ENCODE assay signal across 9 mouse cellular contexts in genomic region chr1:105908029-105908876, GRCm38 (mm10).
DNase-seq lines count a peak whose midpoint lies in the region; ATAC-seq and TF ChIP-seq lines count a peak whose summit lies in the region.
"Had no signal": no experiment of that assay in that cellular context is flagged by ENCODE, and none has a peak within 500 bp of the region (broad histone marks: within the 10 kb centered on the region; RNA-seq: fewer than 3 reads in every experiment).

No protein-coding gene starts in this region.

- WGBS in heart, embryonic 16.5 days: 42% methylated on average over 15 of the region's 15 CpGs
- 14% methylated on average over 15 of the region's 15 CpGs for WGBS in neural tube, embryonic 13.5 days

- H3K4me2 ChIP-seq in heart, embryonic 16.5 days (ENCODE audit: low read depth, low read length): peak overlapping the region; percentile 38
- no peak overlapping the region; the same call in 1 of the 2 replicates for H3K4me2 ChIP-seq in neural tube, embryonic 13.5 days

- peak; percentile 90 for DNase-seq in heart, adult 11 months
- no peak for DNase-seq in heart, postnatal 25 days (ENCODE audit: low spot score)
- peak; percentile 69 for DNase-seq in brain, embryonic 14.5 days (ENCODE audit: low read depth)
- peak; percentile 23 to 76 for DNase-seq in left cerebral cortex, postnatal 25 days (ENCODE audit: low spot score in 2 of 2)
- DNase-seq in thymus, postnatal 14 days: no peak

- peak; percentile 35; the same call in 1 of the 2 replicates for ATAC-seq in heart, embryonic 16.5 days (replicated peaks; ENCODE audit: extremely low read depth, insufficient read depth, low FRiP score)
- ATAC-seq in neural tube, embryonic 13.5 days (ENCODE audit: low read depth): peak; percentile 80
- no peak for ATAC-seq in activated CD4-positive, CD25-positive, alpha-beta regulatory T cell, adult 4 months

- H3K36me3 ChIP-seq in heart, embryonic 16.5 days (ENCODE audit: control insufficient read depth, insufficient read depth): no peaks in the 10 kb centered on the region
- no peaks in the 10 kb centered on the region for H3K36me3 ChIP-seq in neural tube, embryonic 13.5 days

- no peaks in the 10 kb centered on the region for H3K27me3 ChIP-seq in heart, embryonic 16.5 days (ENCODE audit: control insufficient read depth, insufficient read depth, low read length)
- no peaks in the 10 kb centered on the region for H3K27me3 ChIP-seq in neural tube, embryonic 13.5 days

- TF ChIP-seq CTCF in brain, embryonic 14.5 days (IDR thresholded peaks at IDR 0.05; ENCODE audit: borderline replicate concordance, extremely low read depth, insufficient read depth, insufficient read length): no peak

- H3K9me3 ChIP-seq in heart, embryonic 16.5 days (replicated peaks; ENCODE audit: control insufficient read depth, low read length): 0 out of 2 replicates have a peak, but pooled peaks cover 3% of the 10 kb centered on the region
- no peaks in the 10 kb centered on the region for H3K9me3 ChIP-seq in neural tube, embryonic 13.5 days

- H3K9ac ChIP-seq in heart, embryonic 16.5 days (ENCODE audit: low read length): peak overlapping the region; percentile 52
- no peak overlapping the region for H3K9ac ChIP-seq in neural tube, embryonic 13.5 days

- peaks cover 23% of the 10 kb centered on the region for H3K4me1 ChIP-seq in heart, embryonic 16.5 days (ENCODE audit: control insufficient read depth, insufficient read depth, low read length)
- peaks cover 21% of the 10 kb centered on the region for H3K4me1 ChIP-seq in neural tube, embryonic 13.5 days (replicated peaks)

- intact Hi-C loops in heart, postnatal 25 days (cut with DNase I): loop anchor here (5.0 kb wide), 1 partner anchor 39 kb away; no protein-coding TSS in a partner anchor
- intact Hi-C loops in left cerebral cortex, postnatal 25 days (cut with DNase I): loop anchor here (5.0 to 10.0 kb wide), 2 partner anchors 39 to 487 kb away; no protein-coding TSS in a partner anchor

- no peak for TF ChIP-seq POLR2A in brain, embryonic 14.5 days (IDR thresholded peaks at IDR 0.05; ENCODE audit: borderline replicate concordance, extremely low read depth, insufficient read depth, insufficient read length, poor library complexity, severe bottlenecking)

- H3K4me3 ChIP-seq in heart, embryonic 16.5 days (ENCODE audit: low read length): 0 out of 2 replicates have a peak overlapping the region, but pooled peaks have one; percentile 3
- H3K4me3 ChIP-seq in neural tube, embryonic 13.5 days: no peak overlapping the region
- H3K4me3 ChIP-seq: erythroblast, embryonic 14.5 days had no signal

- H3K27ac ChIP-seq in heart, embryonic 16.5 days (ENCODE audit: low read length): peak overlapping the region; percentile 88
- H3K27ac ChIP-seq in neural tube, embryonic 13.5 days (replicated peaks): peak overlapping the region; percentile 42; the same call in 1 of the 2 replicates

Comparison
In these comparisons a context has a peak if more than half of its experiments do, and no peak if none do; other contexts are left out.
1. DNase-seq: peak in heart, adult 11 months (single experiment), brain, embryonic 14.5 days (single experiment) and left cerebral cortex, postnatal 25 days (2 of 2); none in heart, postnatal 25 days (single experiment) and thymus, postnatal 14 days (single experiment).